In the genomic region with DNA sequence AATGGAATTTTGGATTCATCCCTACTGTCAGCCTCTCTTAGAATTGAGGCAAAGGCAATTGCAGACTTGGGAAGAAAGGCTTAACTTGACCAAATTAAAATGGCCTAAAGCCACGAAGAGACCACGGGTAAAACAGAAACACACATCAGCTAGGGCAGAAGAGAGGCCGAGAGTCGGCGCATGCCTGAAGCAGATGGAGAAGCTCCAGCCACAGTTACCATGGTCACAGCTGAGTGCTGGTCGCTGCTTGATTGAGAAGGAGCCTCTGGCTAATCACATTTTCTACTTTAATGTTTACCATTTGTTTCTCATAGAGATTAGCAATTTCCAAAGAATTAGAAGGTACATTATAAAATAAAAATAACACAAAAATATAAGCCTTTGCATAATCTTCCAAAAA, we compare ENCODE assay signal across 19 mouse cellular contexts. TPM values are rescaled to one million over a fixed set of nuclear protein-coding genes. Genes with fewer than 3 reads are reported as not detected.
A peak's percentile ranks its signal among the peaks of the same experiment; 100 is the strongest.
DNase-seq lines count a peak whose midpoint lies in the region; ATAC-seq and TF ChIP-seq lines count a peak whose summit lies in the region.
"Had no signal": no experiment of that assay in that cellular context is flagged by ENCODE, and none has a peak within 500 bp of the region (broad histone marks: within the 10 kb centered on the region; RNA-seq: fewer than 3 reads in every experiment).

No protein-coding gene starts in this region.

- peaks cover 19% of the 10 kb centered on the region for H3K4me1 ChIP-seq in embryonic facial prominence, embryonic 13.5 days
- 0 out of 2 replicates have a peak, but pooled peaks cover 2% of the 10 kb centered on the region for H3K4me1 ChIP-seq in embryonic facial prominence, embryonic 10.5 days
- no peaks in the 10 kb centered on the region for H3K4me1 ChIP-seq in lung, embryonic 14.5 days (ENCODE audit: insufficient read depth)
- H3K4me1 ChIP-seq in lung, postnatal 0 days (ENCODE audit: insufficient read depth, low read depth, low read length), result peaks cover 3% of the 10 kb centered on the region; the same call in 1 of the 2 replicates
- H3K4me1 ChIP-seq in embryonic facial prominence, embryonic 15.5 days, result peaks cover 13% of the 10 kb centered on the region; the same call in 1 of the 2 replicates
- H3K4me1 ChIP-seq: forebrain, embryonic 10.5 days; limb, embryonic 13.5 days; midbrain, embryonic 12.5 days had no signal

- H3K4me2 ChIP-seq in embryonic facial prominence, embryonic 13.5 days, result no peak overlapping the region
- no peak overlapping the region for H3K4me2 ChIP-seq in lung, embryonic 14.5 days
- H3K4me2 ChIP-seq in lung, postnatal 0 days (replicated peaks; ENCODE audit: low read depth, low read length), result no peak overlapping the region
- H3K4me2 ChIP-seq in embryonic facial prominence, embryonic 15.5 days (replicated peaks), result no peak overlapping the region
- H3K4me2 ChIP-seq: limb, embryonic 13.5 days; liver, embryonic 11.5 days; midbrain, embryonic 12.5 days had no signal

- no peak for DNase-seq in embryonic facial prominence, embryonic 10.5 days (ENCODE audit: low spot score)
- DNase-seq in lung, embryonic 14.5 days, result peak; percentile 18
- DNase-seq in lung, postnatal 0 days (ENCODE audit: low spot score), result no peak
- peak; percentile 14 to 18 for DNase-seq in layer of hippocampus, postnatal 10 days (ENCODE audit: low spot score in 2 of 2)
- DNase-seq in adipocyte (ENCODE audit: low spot score), result no peak
- no peak for DNase-seq in kidney, adult 18-20 months
- DNase-seq: right cerebral cortex, postnatal 25 days had no signal

- H3K9ac ChIP-seq in embryonic facial prominence, embryonic 13.5 days, result no peak overlapping the region
- H3K9ac ChIP-seq in lung, embryonic 14.5 days, result no peak overlapping the region
- no peak overlapping the region for H3K9ac ChIP-seq in lung, postnatal 0 days (replicated peaks; ENCODE audit: low read depth)
- no peak overlapping the region for H3K9ac ChIP-seq in embryonic facial prominence, embryonic 15.5 days
- H3K9ac ChIP-seq: limb, embryonic 13.5 days; midbrain, embryonic 12.5 days had no signal

- 26% methylated on average over 6 of the region's 6 CpGs for WGBS in embryonic facial prominence, embryonic 13.5 days
- WGBS in embryonic facial prominence, embryonic 10.5 days, result 61% methylated on average over 6 of the region's 6 CpGs
- 32% methylated on average over 6 of the region's 6 CpGs for WGBS in lung, embryonic 14.5 days
- WGBS in lung, postnatal 0 days, result 35% methylated on average over 6 of the region's 6 CpGs
- WGBS in embryonic facial prominence, embryonic 15.5 days, result 16% methylated on average over 6 of the region's 6 CpGs

- H3K4me3 ChIP-seq in embryonic facial prominence, embryonic 13.5 days, result no peak overlapping the region
- no peak overlapping the region for H3K4me3 ChIP-seq in embryonic facial prominence, embryonic 10.5 days
- H3K4me3 ChIP-seq in lung, embryonic 14.5 days (ENCODE audit: low read depth, low read length), result no peak overlapping the region
- no peak overlapping the region for H3K4me3 ChIP-seq in lung, postnatal 0 days (ENCODE audit: low read depth, low read length)
- no peak overlapping the region for H3K4me3 ChIP-seq in embryonic facial prominence, embryonic 15.5 days (replicated peaks)
- H3K4me3 ChIP-seq: forebrain, embryonic 10.5 days; limb, embryonic 13.5 days; megakaryocyte, embryonic 14.5 days; midbrain, embryonic 12.5 days had no signal

- no peak for TF ChIP-seq EP300 in lung, postnatal 0 days (IDR thresholded peaks at IDR 0.05)

- H3K27ac ChIP-seq in embryonic facial prominence, embryonic 13.5 days, result no peak overlapping the region
- H3K27ac ChIP-seq in embryonic facial prominence, embryonic 10.5 days (replicated peaks), result no peak overlapping the region
- no peak overlapping the region for H3K27ac ChIP-seq in lung, embryonic 14.5 days (ENCODE audit: low read depth)
- H3K27ac ChIP-seq in lung, postnatal 0 days (ENCODE audit: low read length), result no peak overlapping the region
- H3K27ac ChIP-seq in embryonic facial prominence, embryonic 15.5 days (replicated peaks), result 0 out of 2 replicates have a peak overlapping the region, but pooled peaks have one; percentile 3
- H3K27ac ChIP-seq: forebrain, embryonic 10.5 days; limb, embryonic 13.5 days; midbrain, embryonic 12.5 days had no signal

- no peaks in the 10 kb centered on the region for H3K27me3 ChIP-seq in embryonic facial prominence, embryonic 13.5 days
- H3K27me3 ChIP-seq in embryonic facial prominence, embryonic 10.5 days (replicated peaks; ENCODE audit: low read depth, poor library complexity, severe bottlenecking), result no peaks in the 10 kb centered on the region
- H3K27me3 ChIP-seq in lung, embryonic 14.5 days (ENCODE audit: insufficient read depth, low read length), result no peaks in the 10 kb centered on the region
- no peaks in the 10 kb centered on the region for H3K27me3 ChIP-seq in lung, postnatal 0 days (replicated peaks; ENCODE audit: insufficient read depth, low read length)
- no peaks in the 10 kb centered on the region for H3K27me3 ChIP-seq in embryonic facial prominence, embryonic 15.5 days
- H3K27me3 ChIP-seq: CH12.LX; limb, embryonic 13.5 days had no signal

- no peak for TF ChIP-seq CTCF in lung, embryonic 14.5 days (IDR thresholded peaks at IDR 0.05; ENCODE audit: low read depth)
- TF ChIP-seq CTCF in lung, postnatal 0 days (IDR thresholded peaks at IDR 0.05), result no peak

- 0 out of 2 replicates have a peak, but pooled peaks have one; percentile 52 for ATAC-seq in embryonic facial prominence, embryonic 13.5 days (ENCODE audit: insufficient number of reproducible peaks, insufficient read depth, low FRiP score, low TSS enrichment, low read depth)
- no peak for ATAC-seq in lung, embryonic 14.5 days (ENCODE audit: insufficient read depth)
- ATAC-seq in lung, postnatal 0 days, result no peak
- peak; percentile 76; the same call in 1 of the 2 replicates for ATAC-seq in embryonic facial prominence, embryonic 15.5 days (ENCODE audit: insufficient number of reproducible peaks, low FRiP score, low TSS enrichment, low read depth)
- ATAC-seq: forebrain, embryonic 16.5 days; intestine, embryonic 16.5 days had no signal

- no peaks in the 10 kb centered on the region for H3K9me3 ChIP-seq in embryonic facial prominence, embryonic 13.5 days
- no peaks in the 10 kb centered on the region for H3K9me3 ChIP-seq in embryonic facial prominence, embryonic 10.5 days
- H3K9me3 ChIP-seq in lung, embryonic 14.5 days (ENCODE audit: low read depth, low read length), result no peaks in the 10 kb centered on the region
- no peaks in the 10 kb centered on the region for H3K9me3 ChIP-seq in lung, postnatal 0 days (ENCODE audit: low read length)
- no peaks in the 10 kb centered on the region for H3K9me3 ChIP-seq in embryonic facial prominence, embryonic 15.5 days (replicated peaks)
- H3K9me3 ChIP-seq: forebrain, embryonic 10.5 days; limb, embryonic 13.5 days; megakaryocyte, embryonic 14.5 days; midbrain, embryonic 12.5 days had no signal

- H3K36me3 ChIP-seq in embryonic facial prominence, embryonic 13.5 days, result no peaks in the 10 kb centered on the region
- H3K36me3 ChIP-seq in embryonic facial prominence, embryonic 10.5 days (replicated peaks), result no peaks in the 10 kb centered on the region
- no peaks in the 10 kb centered on the region for H3K36me3 ChIP-seq in lung, embryonic 14.5 days (ENCODE audit: insufficient read depth)
- H3K36me3 ChIP-seq in lung, postnatal 0 days (ENCODE audit: insufficient read depth, low read length), result no peaks in the 10 kb centered on the region
- H3K36me3 ChIP-seq in embryonic facial prominence, embryonic 15.5 days, result no peaks in the 10 kb centered on the region
- H3K36me3 ChIP-seq: forebrain, embryonic 10.5 days; limb, embryonic 13.5 days; midbrain, embryonic 12.5 days had no signal

RNA-seq across cellular contexts. Expression of gene Ihh, which starts 49.7 kb away (rescaled TPM):
- polyA plus RNA-seq in embryonic facial prominence, embryonic 13.5 days (2015; fragmentation: Nextera tagmentation; extraction: Ambion mirVana), result 0.83 and 0.89 TPM in 2 replicates
- polyA plus RNA-seq in embryonic facial prominence, embryonic 10.5 days (2016; fragmentation: Nextera tagmentation; extraction: Ambion mirVana), result 0.11 TPM in 1 of 2 replicates, not detected in the other
- polyA plus RNA-seq in lung, embryonic 14.5 days (2014; fragmentation: Nextera tagmentation; extraction: Ambion mirVana), result 0.12 and 0.14 TPM in 2 replicates
- polyA plus RNA-seq in lung, postnatal 0 days (2015; fragmentation: Nextera tagmentation; extraction: Ambion mirVana), result 0.10 and 0.16 TPM in 2 replicates
- 1.6 and 1.7 TPM in 2 replicates for polyA plus RNA-seq in embryonic facial prominence, embryonic 15.5 days (2015; fragmentation: Nextera tagmentation; extraction: Ambion mirVana)
- under 1 TPM; 0.27 to 0.31 TPM for total RNA-seq in layer of hippocampus, postnatal 10 days (2021)
- total RNA-seq: CH12.LX; neutrophil, adult 5-6 weeks had no signal
- polyA plus RNA-seq: forebrain, embryonic 10.5 days; neural tube, embryonic 11.5 days had no signal

Comparison
In these comparisons a context has a peak if more than half of its experiments do, and no peak if none do; other contexts are left out.
1. DNase-seq: peak in lung, embryonic 14.5 days (single experiment) and layer of hippocampus, postnatal 10 days (2 of 2); none in embryonic facial prominence, embryonic 10.5 days (single experiment), lung, postnatal 0 days (single experiment), adipocyte (single experiment) and kidney, adult 18-20 months (single experiment).
2. ATAC-seq: peak in embryonic facial prominence, embryonic 13.5 days (single experiment) and embryonic facial prominence, embryonic 15.5 days (single experiment); none in lung, embryonic 14.5 days (single experiment) and lung, postnatal 0 days (single experiment).